Mouse (Mus musculus): ENCODE results near the gene Grik3.

Grik3 gene

GRCm38 (mm10) chr4:125545768-125546220 lies 55.3 kb downstream of the Grik3 start:
- no peak for DNase-seq (ENCODE audit: low spot score)

DNA sequence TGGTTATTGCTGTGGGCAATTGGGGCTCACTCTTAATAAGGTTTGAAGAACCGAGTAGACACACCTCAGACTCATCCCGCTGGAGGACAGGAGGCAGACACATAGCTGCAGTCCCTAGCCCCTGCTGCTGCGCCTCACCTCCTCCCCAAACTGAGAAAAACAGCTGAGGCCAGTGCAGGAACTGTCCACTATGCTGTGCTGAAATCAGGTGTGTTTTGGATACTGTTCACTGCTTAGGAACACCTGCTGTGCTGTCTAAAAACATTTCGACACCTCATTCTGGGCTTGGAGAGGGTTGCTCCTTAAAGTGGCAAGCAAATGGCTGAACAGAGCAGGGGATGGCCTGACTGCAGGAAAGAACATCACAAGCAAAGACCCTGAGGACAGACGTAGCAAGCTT lies 57.7 kb downstream of the Grik3 start:
- DNase-seq (ENCODE audit: low spot score) = no peak

DNA sequence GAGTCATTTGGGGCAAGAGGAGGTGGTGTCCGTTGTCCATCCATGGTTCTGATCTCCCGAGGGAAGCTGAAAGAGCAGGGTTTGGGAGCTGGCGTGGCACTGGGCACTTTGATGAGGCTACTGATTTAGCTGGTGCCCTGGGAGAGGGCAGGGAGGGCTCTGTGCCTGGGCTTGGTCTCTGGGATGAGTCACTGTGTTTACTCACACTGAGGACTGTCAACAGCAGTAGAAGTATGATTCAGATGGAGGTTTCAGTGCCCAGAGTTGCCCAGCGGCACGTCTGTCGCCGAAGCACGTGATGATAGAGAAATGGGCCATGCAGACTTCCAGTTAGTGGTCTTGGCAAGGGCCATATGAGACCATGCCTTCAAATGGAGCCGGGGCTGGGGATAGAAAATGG lies 63.3 kb downstream of the Grik3 start:
- no peak for DNase-seq (ENCODE audit: low spot score)

GRCm38 (mm10) chr4:125556405-125557308 lies 66.2 kb downstream of the Grik3 start:
- no peak for DNase-seq (ENCODE audit: low spot score)

DNA sequence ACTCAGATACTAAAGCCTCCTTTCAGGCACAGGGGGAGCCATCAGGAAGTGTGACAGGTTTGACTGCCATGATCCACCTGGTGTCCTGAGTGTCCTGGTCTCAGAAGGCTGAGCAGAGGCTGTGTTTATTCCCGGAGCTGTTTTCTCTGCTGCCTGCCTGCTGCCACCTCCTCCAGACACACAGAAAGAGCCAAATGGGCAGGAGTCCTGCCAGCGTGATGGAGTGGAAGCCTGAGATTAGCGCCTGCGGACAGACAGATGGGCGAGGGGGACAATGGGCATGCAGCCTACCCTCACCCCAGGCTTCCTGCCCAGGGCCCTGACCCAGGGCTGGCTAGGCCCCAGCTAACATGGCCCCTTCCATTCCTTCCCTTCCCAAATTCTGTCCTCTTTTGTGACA lies 69.1 kb downstream of the Grik3 start:
- DNase-seq (ENCODE audit: low spot score) = no peak

DNA sequence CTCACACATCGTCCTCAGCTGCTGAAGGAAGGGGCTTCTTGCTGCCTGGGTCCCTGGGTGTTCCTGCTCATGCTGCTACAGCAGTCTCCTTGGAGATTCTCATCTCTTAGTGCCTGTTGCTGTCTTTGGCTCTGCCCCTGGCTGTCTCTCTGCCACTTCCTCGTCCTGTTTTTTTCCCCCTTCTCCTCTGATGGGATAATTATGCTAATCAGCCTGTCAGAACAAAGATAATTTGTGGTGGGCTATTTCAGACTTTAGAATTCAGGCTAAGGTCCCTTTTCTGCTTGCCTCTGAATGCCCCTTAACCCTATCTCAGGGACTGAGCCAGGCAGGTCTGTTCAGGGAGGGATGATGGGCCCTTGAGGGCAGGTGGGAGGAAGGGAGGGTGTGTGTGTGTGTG lies 70.3 kb downstream of the Grik3 start:
- no peak for DNase-seq (ENCODE audit: low spot score)

- DNase-seq (ENCODE audit: low spot score) = no peak
Measured at GRCm38 (mm10) chr4:125563579-125563978, 73.1 kb downstream of the Grik3 start.

- no peak for DNase-seq (ENCODE audit: low spot score)
Measured at GRCm38 (mm10) chr4:125564008-125564710, 73.7 kb downstream of the Grik3 start.

- DNase-seq (ENCODE audit: low spot score) = no peak
Measured at GRCm38 (mm10) chr4:125565711-125566439, 75.4 kb downstream of the Grik3 start.

DNA sequence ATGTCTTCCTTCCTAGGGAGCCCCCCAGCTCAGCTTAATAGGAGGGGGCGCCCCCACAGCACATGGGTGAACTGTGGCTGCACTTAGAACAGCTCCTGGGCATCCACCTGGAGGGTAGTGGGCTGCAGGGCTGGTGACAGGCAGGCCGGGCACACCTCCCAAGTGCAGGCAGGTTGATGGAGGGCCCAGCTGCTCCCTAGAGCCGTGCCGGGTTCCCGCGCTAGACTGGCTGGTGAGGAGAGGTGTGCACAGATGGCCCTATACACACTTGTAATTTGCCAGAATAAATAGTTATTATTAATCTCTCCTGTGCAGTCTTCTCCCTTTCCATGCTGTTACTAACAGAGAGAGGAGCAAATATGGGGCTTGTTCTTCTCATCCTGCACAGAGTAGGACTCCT lies 77.7 kb downstream of the Grik3 start:
- DNase-seq (ENCODE audit: low spot score) = no peak

- DNase-seq (ENCODE audit: low spot score) = no peak
Measured at GRCm38 (mm10) chr4:125571651-125572311, 81.3 kb downstream of the Grik3 start.

GRCm38 (mm10) chr4:125572312-125572663 lies 81.8 kb downstream of the Grik3 start:
- DNase-seq (ENCODE audit: low spot score) = no peak

DNA sequence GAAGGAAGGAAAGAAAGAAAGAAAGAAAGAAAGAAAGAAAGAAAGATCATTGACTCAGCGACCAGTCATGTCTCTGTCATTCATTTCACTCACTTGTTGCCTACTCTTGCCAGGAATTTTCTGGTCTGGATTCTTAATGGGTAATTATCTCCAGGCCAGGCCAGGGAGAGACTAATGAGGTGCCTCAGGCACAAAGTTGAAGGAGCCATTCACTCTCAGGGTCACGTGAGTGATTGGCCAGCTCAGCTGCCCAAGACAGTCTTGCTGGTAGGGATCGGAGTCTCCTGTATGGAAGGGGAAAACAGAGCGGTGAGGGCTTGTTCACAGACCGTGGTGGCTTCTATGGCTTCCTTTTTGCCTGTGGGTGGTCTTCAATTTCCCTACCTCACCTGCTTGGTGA lies 82.5 kb downstream of the Grik3 start:
- DNase-seq (ENCODE audit: low spot score) = no peak

GRCm38 (mm10) chr4:125573951-125574675 lies 83.6 kb downstream of the Grik3 start:
- DNase-seq (ENCODE audit: low spot score) = no peak

- no peak for DNase-seq (ENCODE audit: low spot score)
Measured at GRCm38 (mm10) chr4:125580336-125580735, 89.8 kb downstream of the Grik3 start.

GRCm38 (mm10) chr4:125583272-125583671 lies 92.8 kb downstream of the Grik3 start:
- DNase-seq (ENCODE audit: low spot score) = no peak

DNA sequence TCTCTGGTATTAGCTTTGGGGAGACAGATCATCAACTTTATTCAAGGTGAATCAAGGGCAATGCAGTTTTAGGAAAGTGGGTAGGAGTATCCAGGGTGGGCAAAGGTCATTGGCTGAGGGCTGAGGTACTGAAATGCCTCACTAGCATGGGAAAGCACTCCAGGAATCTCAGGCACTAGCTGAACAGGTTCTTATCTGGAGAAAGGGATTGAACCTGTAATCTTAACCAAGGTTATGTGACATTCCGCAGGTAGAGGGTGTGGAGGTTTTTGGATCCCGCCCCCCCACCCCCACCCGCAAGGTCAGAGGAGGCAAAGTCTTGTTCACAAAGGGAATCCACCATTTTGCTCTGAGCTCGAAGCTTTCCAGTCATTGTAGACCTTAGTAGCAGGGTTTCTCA lies 93.4 kb downstream of the Grik3 start:
- DNase-seq (ENCODE audit: low spot score) = no peak

- no peak for DNase-seq (ENCODE audit: low spot score)
Measured at GRCm38 (mm10) chr4:125584676-125585075, 94.2 kb downstream of the Grik3 start.

DNA sequence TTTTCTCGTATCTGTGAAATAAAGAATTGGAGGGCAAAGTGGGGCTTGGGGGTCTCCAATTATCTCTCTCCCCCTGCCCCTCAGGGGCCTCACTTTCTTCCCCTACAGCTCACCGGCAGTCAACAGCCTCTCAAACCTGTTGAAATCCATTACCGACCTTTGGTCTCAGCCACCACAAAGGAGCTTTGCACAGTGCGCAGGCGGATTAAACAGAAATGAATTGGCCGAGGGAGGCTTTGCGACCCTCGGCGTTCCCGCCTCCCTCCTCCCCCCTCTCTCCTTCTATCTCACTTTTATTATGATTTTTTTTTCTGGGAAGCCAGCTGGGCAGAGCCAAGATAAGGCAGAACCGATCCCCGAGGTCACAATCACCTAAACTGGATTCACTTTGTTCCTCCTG lies 97.1 kb downstream of the Grik3 start:
- no peak for DNase-seq (ENCODE audit: low spot score)

DNA sequence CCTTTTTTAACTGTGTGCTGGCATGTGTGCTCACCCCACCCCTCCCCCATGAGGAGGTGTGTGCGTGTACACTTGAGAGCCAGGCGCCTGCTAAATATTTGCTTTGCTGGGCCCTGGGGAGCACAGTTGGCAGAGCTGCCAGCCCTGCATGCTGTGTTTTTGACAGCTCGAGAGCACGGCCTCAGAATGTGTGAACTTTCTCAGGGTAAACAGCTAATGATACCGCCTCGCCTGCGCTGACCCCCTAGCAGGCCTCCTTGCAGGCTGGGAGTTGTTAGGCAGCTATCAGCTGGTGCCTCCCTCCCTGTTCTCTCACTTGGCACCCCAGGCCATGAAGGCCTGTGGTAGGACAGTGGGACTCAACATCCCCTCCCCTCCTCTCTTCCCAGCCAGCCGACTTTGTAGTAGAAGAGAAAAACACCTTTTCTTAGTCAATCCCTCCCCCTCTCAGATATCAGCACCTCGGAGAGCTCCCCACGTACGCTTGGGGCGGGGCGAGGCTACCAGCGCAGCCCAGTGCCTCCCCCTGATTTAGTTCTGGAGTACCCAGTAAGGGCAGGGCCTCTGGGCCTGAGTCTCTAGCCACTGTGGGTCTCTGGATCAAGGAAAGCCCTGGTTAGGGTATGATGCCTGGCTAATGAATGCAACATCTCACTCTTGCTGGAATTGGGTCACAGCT lies 99.9 kb downstream of the Grik3 start:
- no peak for DNase-seq (ENCODE audit: low spot score)

DNA sequence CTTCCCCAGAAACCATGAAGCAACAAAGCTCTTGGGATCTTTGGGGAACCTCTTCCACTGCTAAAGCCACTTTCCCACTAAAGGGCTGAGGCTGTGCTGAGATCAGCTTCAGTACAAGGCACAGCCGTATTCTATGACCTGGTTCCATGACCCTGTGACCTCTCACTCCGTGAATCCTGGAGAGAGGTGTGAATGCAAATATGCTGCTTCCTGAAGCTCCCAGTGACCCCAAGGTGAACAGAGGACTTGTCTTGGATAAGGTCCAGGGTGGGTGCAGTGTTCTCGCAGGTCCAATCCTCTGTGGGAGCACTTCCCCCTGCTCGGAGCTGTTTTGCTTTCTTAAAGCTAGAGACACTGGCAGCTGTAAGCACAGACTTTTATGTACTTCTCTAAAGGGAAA lies 102.2 kb downstream of the Grik3 start:
- DNase-seq (ENCODE audit: low spot score) = no peak

Measured in left cerebral cortex, adult 11 months (tissue).